Mouse (Mus musculus) kidney, adult 2 months (tissue): ENCODE measurements around the gene 4933412E24Rik.

ENCODE experiments used
- CTCF ChIP-seq: fragments of 200-500 bp; conservative IDR thresholded peaks from 2 replicates; pipeline ENCODE4 v1.5.1; 2011; ENCODE audit warnings: low read depth, mild to moderate bottlenecking, control low read depth, low read length, moderate library complexity, mixed read lengths; ENCODE audit not compliant: insufficient read depth, insufficient read length
- POLR2A ChIP-seq: fragments of 200-500 bp; IDR thresholded peaks from one replicate; pipeline ENCODE4 v1.6.1; 2011; ENCODE audit warnings: low read depth, low read length, control low read depth

- TF ChIP-seq POLR2A (no peak), CTCF (no peak)
These were observed at the start of gene 4933412E24Rik for GRCm38 (mm10) chr15:60016513-60016912.
